Mouse (Mus musculus): ENCODE data around the gene Nup214. TPM values are rescaled to one million over a fixed set of nuclear protein-coding genes. Genes with fewer than 3 reads are reported as not detected.

Gene Nup214
- polyA plus RNA-seq, 1 experiment from 2014 or later = 104 TPM

GRCm38 (mm10) chr2:31966801-31967200 is 7.4 kb upstream of the Nup214 start:
- no peak for DNase-seq (ENCODE audit: low spot score)
- peaks cover 91% of the 10 kb centered on the region for H3K36me3 ChIP-seq

GRCm38 (mm10) chr2:31972589-31972988 is 1.6 kb upstream of the Nup214 start:
- no peak overlapping the region for H3K27ac ChIP-seq (replicated peaks)
- peaks cover 64% of the 10 kb centered on the region for H3K36me3 ChIP-seq
- H3K9me3 ChIP-seq (replicated peaks) = no peaks in the 10 kb centered on the region
- H3K4me1 ChIP-seq = peaks cover 20% of the 10 kb centered on the region
- H3K27me3 ChIP-seq (ENCODE audit: low read depth, poor library complexity, severe bottlenecking) = no peaks in the 10 kb centered on the region
- 85% methylated on average over 4 of the region's 4 CpGs for WGBS
- no peak overlapping the region for H3K4me3 ChIP-seq
- no peak for DNase-seq (ENCODE audit: low spot score)

More at GRCm38 (mm10) chr2:31966801-31967200, 7.4 kb upstream of the Nup214 start:
- no peak overlapping the region for H3K4me3 ChIP-seq
- H3K27me3 ChIP-seq (ENCODE audit: low read depth, poor library complexity, severe bottlenecking) = no peaks in the 10 kb centered on the region
- no peak overlapping the region for H3K27ac ChIP-seq (replicated peaks)
- no peaks in the 10 kb centered on the region for H3K4me1 ChIP-seq
- H3K9me3 ChIP-seq (replicated peaks) = no peaks in the 10 kb centered on the region
- WGBS = 87% methylated on average over 8 of the region's 8 CpGs

GRCm38 (mm10) chr2:31974809-31975371 is 654 bp downstream of the Nup214 start:
- H3K36me3 ChIP-seq = peaks cover 64% of the 10 kb centered on the region
- H3K27me3 ChIP-seq (ENCODE audit: low read depth, poor library complexity, severe bottlenecking) = no peaks in the 10 kb centered on the region
- peaks cover 20% of the 10 kb centered on the region for H3K4me1 ChIP-seq
- no peak for DNase-seq (ENCODE audit: low spot score)
- peak overlapping the region; percentile 89 for H3K27ac ChIP-seq (replicated peaks)
- 11% methylated on average over 13 of the region's 13 CpGs for WGBS
- H3K9me3 ChIP-seq (replicated peaks) = no peaks in the 10 kb centered on the region
- peak overlapping the region; percentile 97 for H3K4me3 ChIP-seq

GRCm38 (mm10) chr2:31987774-31988173 is 13.5 kb downstream of the Nup214 start:
- H3K36me3 ChIP-seq = peaks cover 100% of the 10 kb centered on the region
- H3K27ac ChIP-seq (replicated peaks) = no peak overlapping the region
- DNase-seq (ENCODE audit: low spot score) = no peak
- no peaks in the 10 kb centered on the region for H3K9me3 ChIP-seq (replicated peaks)
- H3K4me1 ChIP-seq = no peaks in the 10 kb centered on the region
- H3K27me3 ChIP-seq (ENCODE audit: low read depth, poor library complexity, severe bottlenecking) = no peaks in the 10 kb centered on the region
- no peak overlapping the region for H3K4me3 ChIP-seq
- WGBS = 97% methylated on average over 1 of the region's 1 CpGs

- 94% methylated on average over 4 of the region's 4 CpGs for WGBS
- H3K36me3 ChIP-seq = peaks cover 99% of the 10 kb centered on the region
- no peak overlapping the region for H3K4me3 ChIP-seq
- no peak for DNase-seq (ENCODE audit: low spot score)
- no peak overlapping the region for H3K27ac ChIP-seq (replicated peaks)
- no peaks in the 10 kb centered on the region for H3K9me3 ChIP-seq (replicated peaks)
- no peaks in the 10 kb centered on the region for H3K27me3 ChIP-seq (ENCODE audit: low read depth, poor library complexity, severe bottlenecking)
- no peaks in the 10 kb centered on the region for H3K4me1 ChIP-seq
These were observed 16.7 kb downstream of the Nup214 start for GRCm38 (mm10) chr2:31990961-31991360.

- peaks cover 99% of the 10 kb centered on the region for H3K36me3 ChIP-seq
- WGBS = 95% methylated on average over 9 of the region's 9 CpGs
- H3K9me3 ChIP-seq (replicated peaks) = no peaks in the 10 kb centered on the region
- H3K4me3 ChIP-seq = no peak overlapping the region
- no peaks in the 10 kb centered on the region for H3K27me3 ChIP-seq (ENCODE audit: low read depth, poor library complexity, severe bottlenecking)
- no peak overlapping the region for H3K27ac ChIP-seq (replicated peaks)
- H3K4me1 ChIP-seq = no peaks in the 10 kb centered on the region
- no peak for DNase-seq (ENCODE audit: low spot score)
These were observed 20.7 kb downstream of the Nup214 start for GRCm38 (mm10) chr2:31994896-31995295.

GRCm38 (mm10) chr2:31996060-31996459 is 21.8 kb downstream of the Nup214 start:
- 97% methylated on average over 13 of the region's 13 CpGs for WGBS
- H3K27ac ChIP-seq (replicated peaks) = no peak overlapping the region
- H3K36me3 ChIP-seq = peaks cover 99% of the 10 kb centered on the region
- no peaks in the 10 kb centered on the region for H3K27me3 ChIP-seq (ENCODE audit: low read depth, poor library complexity, severe bottlenecking)
- no peak for DNase-seq (ENCODE audit: low spot score)
- no peak overlapping the region for H3K4me3 ChIP-seq
- no peaks in the 10 kb centered on the region for H3K4me1 ChIP-seq
- no peaks in the 10 kb centered on the region for H3K9me3 ChIP-seq (replicated peaks)

GRCm38 (mm10) chr2:31997539-31997938 is 23.3 kb downstream of the Nup214 start:
- Histone ChIP-seq H3K9me3 (replicated peaks) (no peaks in the 10 kb centered on the region), H3K4me1 (no peaks in the 10 kb centered on the region), H3K27me3 (ENCODE audit: low read depth, poor library complexity, severe bottlenecking) (no peaks in the 10 kb centered on the region), H3K4me3 (no peak overlapping the region), H3K36me3 (peaks cover 94% of the 10 kb centered on the region), H3K27ac (replicated peaks) (no peak overlapping the region)
- no peak for DNase-seq (ENCODE audit: low spot score)
- 93% methylated on average over 5 of the region's 5 CpGs for WGBS

- 66% methylated on average over 2 of the region's 2 CpGs for WGBS
- Histone ChIP-seq H3K4me3 (no peak overlapping the region), H3K9me3 (replicated peaks) (no peaks in the 10 kb centered on the region), H3K27me3 (ENCODE audit: low read depth, poor library complexity, severe bottlenecking) (no peaks in the 10 kb centered on the region), H3K27ac (replicated peaks) (no peak overlapping the region), H3K36me3 (peaks cover 94% of the 10 kb centered on the region), H3K4me1 (no peaks in the 10 kb centered on the region)
- no peak for DNase-seq (ENCODE audit: low spot score)
These were observed 24.2 kb downstream of the Nup214 start for GRCm38 (mm10) chr2:31998443-31998842.

GRCm38 (mm10) chr2:32008311-32008710 is 34.1 kb downstream of the Nup214 start:
- no peak overlapping the region for H3K4me3 ChIP-seq
- no peak overlapping the region for H3K27ac ChIP-seq (replicated peaks)
- H3K4me1 ChIP-seq = no peaks in the 10 kb centered on the region
- H3K36me3 ChIP-seq = peaks cover 98% of the 10 kb centered on the region
- 87% methylated on average over 2 of the region's 2 CpGs for WGBS
- H3K27me3 ChIP-seq (ENCODE audit: low read depth, poor library complexity, severe bottlenecking) = no peaks in the 10 kb centered on the region
- H3K9me3 ChIP-seq (replicated peaks) = no peaks in the 10 kb centered on the region
- DNase-seq (ENCODE audit: low spot score) = no peak

- WGBS = 92% methylated on average over 11 of the region's 11 CpGs
- Histone ChIP-seq H3K36me3 (peaks cover 98% of the 10 kb centered on the region), H3K27ac (replicated peaks) (no peak overlapping the region), H3K9me3 (replicated peaks) (no peaks in the 10 kb centered on the region), H3K27me3 (ENCODE audit: low read depth, poor library complexity, severe bottlenecking) (no peaks in the 10 kb centered on the region), H3K4me3 (no peak overlapping the region), H3K4me1 (no peaks in the 10 kb centered on the region)
- no peak for DNase-seq (ENCODE audit: low spot score)
These were observed 34.5 kb downstream of the Nup214 start for GRCm38 (mm10) chr2:32008716-32009115.

- no peak overlapping the region for H3K27ac ChIP-seq (replicated peaks)
- H3K27me3 ChIP-seq (ENCODE audit: low read depth, poor library complexity, severe bottlenecking) = no peaks in the 10 kb centered on the region
- H3K4me3 ChIP-seq = no peak overlapping the region
- no peaks in the 10 kb centered on the region for H3K9me3 ChIP-seq (replicated peaks)
- peaks cover 98% of the 10 kb centered on the region for H3K36me3 ChIP-seq
- 96% methylated on average over 4 of the region's 4 CpGs for WGBS
- H3K4me1 ChIP-seq = no peaks in the 10 kb centered on the region
- no peak for DNase-seq (ENCODE audit: low spot score)
These were observed 45.5 kb downstream of the Nup214 start for GRCm38 (mm10) chr2:32019704-32020103.

- H3K9me3 ChIP-seq (replicated peaks) = no peaks in the 10 kb centered on the region
- 96% methylated on average over 5 of the region's 5 CpGs for WGBS
- H3K27ac ChIP-seq (replicated peaks) = no peak overlapping the region
- no peak for DNase-seq (ENCODE audit: low spot score)
- no peaks in the 10 kb centered on the region for H3K4me1 ChIP-seq
- peaks cover 98% of the 10 kb centered on the region for H3K36me3 ChIP-seq
- H3K4me3 ChIP-seq = no peak overlapping the region
- no peaks in the 10 kb centered on the region for H3K27me3 ChIP-seq (ENCODE audit: low read depth, poor library complexity, severe bottlenecking)
These were observed 46.0 kb downstream of the Nup214 start for GRCm38 (mm10) chr2:32020229-32020628.

- Histone ChIP-seq H3K27me3 (ENCODE audit: low read depth, poor library complexity, severe bottlenecking) (no peaks in the 10 kb centered on the region), H3K27ac (replicated peaks) (no peak overlapping the region), H3K9me3 (replicated peaks) (no peaks in the 10 kb centered on the region), H3K4me3 (no peak overlapping the region), H3K36me3 (peaks cover 93% of the 10 kb centered on the region), H3K4me1 (no peaks in the 10 kb centered on the region)
- WGBS = 94% methylated on average over 4 of the region's 4 CpGs
- DNase-seq (ENCODE audit: low spot score) = no peak
These were observed 50.1 kb downstream of the Nup214 start for GRCm38 (mm10) chr2:32024372-32024771.
